Mouse (Mus musculus): ENCODE results near the gene Epn3. TPM values are rescaled to one million over a fixed set of nuclear protein-coding genes. Genes with fewer than 3 reads are reported as not detected.

Gene Epn3
- total and polyA plus RNA-seq, 3 experiments = 0.04 to 0.19 TPM; not detected in 1

DNA sequence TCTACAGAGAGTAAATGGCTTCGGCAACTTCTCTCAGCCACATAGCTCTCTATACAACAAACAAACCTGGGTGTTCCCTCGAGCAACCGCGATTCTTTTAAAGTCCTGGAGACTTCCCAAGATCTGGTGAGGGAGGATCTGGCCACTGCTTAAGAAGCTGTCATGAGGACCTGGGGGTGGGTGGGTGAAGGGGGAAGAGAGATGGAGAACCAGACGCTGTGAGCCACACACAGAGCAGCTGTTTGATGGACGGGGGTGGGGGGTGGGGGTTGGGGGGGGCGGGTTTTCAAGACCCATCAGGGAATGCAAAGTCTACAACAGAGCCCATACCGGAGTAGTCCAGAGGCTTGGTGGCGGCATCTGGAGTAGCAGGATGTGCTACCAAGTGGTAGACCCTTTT lies 13.7 kb upstream of the Epn3 start:
- in situ Hi-C loops (cut with MboI; ENCODE audit: low pct_ligation_motif_present, low pct_unique_long_range_greater_than_20kb, low sequenced_read_pairs) (no loop called here), dilution Hi-C loops (cut with MboI; ENCODE audit: extremely low pct_ligation_motif_present, extremely low pct_unique_long_range_greater_than_20kb, low sequenced_read_pairs) (no loop called here)
- Histone ChIP-seq H3K36me3 (replicated peaks in 1 of 2; ENCODE audit: control insufficient read depth in 1 of 2, insufficient read depth in 1 of 2, low read length in 1 of 2) (no peaks in the 10 kb centered on the region), H3K79me2 (replicated peaks; ENCODE audit: control insufficient read depth, extremely low read depth, insufficient read depth, poor library complexity, severe bottlenecking) (no peaks in the 10 kb centered on the region), H3K4me1 (ENCODE audit: control insufficient read depth in 1 of 2, insufficient read depth in 2 of 2) (peaks cover 0 to 8% of the 10 kb centered on the region in 2 experiments; a peak in 1 of 4 replicates), H3K27me3 (replicated peaks) (peaks cover 30% of the 10 kb centered on the region), H3K4me3 (replicated peaks in 1 of 3; ENCODE audit: low read depth in 2 of 3, low read length in 2 of 3, poor library complexity in 1 of 3) (no peak overlapping the region), H3K4me2 (ENCODE audit: insufficient read depth, low read depth, poor library complexity, severe bottlenecking) (no peak overlapping the region), H3K9ac (ENCODE audit: insufficient read depth, low read depth) (no peak overlapping the region), H3K9me3 (replicated peaks; ENCODE audit: low read length) (peaks cover 20% of the 10 kb centered on the region), H3K27ac (ENCODE audit: insufficient read depth, low read depth) (no peak overlapping the region)
- TF ChIP-seq SMC3 (IDR thresholded peaks at IDR 0.05; ENCODE audit: low read depth, low read length) (no peak), RCOR1 (conservative IDR thresholded peaks at IDR 0.05; ENCODE audit: low read depth, low read length) (no peak), POLR2AphosphoS2 (IDR thresholded peaks at IDR 0.05; ENCODE audit: low read depth, low read length) (no peak), CHD1 (IDR thresholded peaks at IDR 0.05; ENCODE audit: low read depth, low read length) (no peak), TBP (conservative IDR thresholded peaks at IDR 0.05; ENCODE audit: low read depth, low read length) (no peak), USF1 (IDR thresholded peaks at IDR 0.05; ENCODE audit: low read depth, low read length) (no peak), BHLHE40 (IDR thresholded peaks at IDR 0.05; ENCODE audit: low read depth, low read length) (no peak), ETS1 (conservative IDR thresholded peaks at IDR 0.05; ENCODE audit: low read depth, low read length) (no peak), JUN (IDR thresholded peaks at IDR 0.05; ENCODE audit: insufficient read depth, low read depth, low read length) (no peak), MAFK (IDR thresholded peaks at IDR 0.05; ENCODE audit: insufficient replicate concordance, low read length) (no peak), GABPA (IDR thresholded peaks at IDR 0.05; ENCODE audit: insufficient replicate concordance, low read depth, low read length) (no peak)
- DNase-seq (ENCODE audit: extremely low read depth) = no peak

DNA sequence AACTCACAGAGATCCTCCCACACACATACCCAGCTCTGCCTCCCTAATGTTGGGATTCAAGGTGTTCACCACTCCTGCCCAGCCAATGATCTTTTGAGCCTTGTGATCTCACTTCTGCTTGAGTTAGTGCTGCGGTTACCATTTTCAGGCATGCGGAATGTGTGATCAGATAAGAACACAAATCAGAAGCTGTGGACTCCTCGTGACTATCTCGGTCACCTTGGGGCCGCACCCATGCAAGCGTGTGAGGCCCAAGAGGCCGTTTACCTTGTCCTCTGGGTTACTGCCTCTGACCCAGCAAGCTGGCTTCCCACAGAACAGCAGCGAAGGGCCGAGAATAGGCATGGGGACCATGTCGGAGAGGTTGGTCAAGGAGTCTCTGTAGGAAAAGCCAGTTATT lies 9.2 kb upstream of the Epn3 start:
- DNase-seq (ENCODE audit: extremely low read depth) = no peak
- H3K9me3 ChIP-seq (replicated peaks; ENCODE audit: low read length) = peaks cover 20% of the 10 kb centered on the region
- no peak for TF ChIP-seq PAX5 (IDR thresholded peaks at IDR 0.05; ENCODE audit: low read length)
- TF ChIP-seq GABPA (IDR thresholded peaks at IDR 0.05; ENCODE audit: insufficient replicate concordance, low read depth, low read length) = no peak
- no peak for TF ChIP-seq MAX (IDR thresholded peaks at IDR 0.05; ENCODE audit: low read length)
- no peak for TF ChIP-seq POLR2A (IDR thresholded peaks at IDR 0.05; ENCODE audit: low read depth, low read length)
- TF ChIP-seq MXI1 (IDR thresholded peaks at IDR 0.05; ENCODE audit: low read depth, low read length) = no peak
- no peak overlapping the region for H3K27ac ChIP-seq (ENCODE audit: insufficient read depth, low read depth)
- no peaks in the 10 kb centered on the region for H3K79me2 ChIP-seq (replicated peaks; ENCODE audit: control insufficient read depth, extremely low read depth, insufficient read depth, poor library complexity, severe bottlenecking)
- H3K4me1 ChIP-seq (ENCODE audit: control insufficient read depth in 1 of 2, insufficient read depth in 2 of 2) = no peaks in the 10 kb centered on the region
- dilution Hi-C loops (cut with MboI; ENCODE audit: extremely low pct_ligation_motif_present, extremely low pct_unique_long_range_greater_than_20kb, low sequenced_read_pairs) (no loop called here), in situ Hi-C loops (cut with MboI; ENCODE audit: low pct_ligation_motif_present, low pct_unique_long_range_greater_than_20kb, low sequenced_read_pairs) (no loop called here)
- H3K4me2 ChIP-seq (ENCODE audit: insufficient read depth, low read depth, poor library complexity, severe bottlenecking) = no peak overlapping the region
- H3K27me3 ChIP-seq (replicated peaks) = peaks cover 60% of the 10 kb centered on the region
- no peak overlapping the region for H3K9ac ChIP-seq (ENCODE audit: insufficient read depth, low read depth)
- no peak overlapping the region for H3K4me3 ChIP-seq (replicated peaks in 1 of 3; ENCODE audit: low read depth in 2 of 3, low read length in 2 of 3, poor library complexity in 1 of 3)
- H3K36me3 ChIP-seq (replicated peaks in 1 of 2; ENCODE audit: control insufficient read depth in 1 of 2, insufficient read depth in 1 of 2, low read length in 1 of 2) = no peaks in the 10 kb centered on the region

Measured in CH12.LX (cell line).